Mouse (Mus musculus): ENCODE measurements around the gene Zfp202.
"Not testable (repeated sequence)": the region's sequence is repeated elsewhere in the genome, so short reads cannot be mapped to it uniquely, and the experiment has no call there.

Zfp202 gene

GRCm38 (mm10) chr9:40192098-40193038 is at the start of gene Zfp202:
Gene Zfp202, plus strand, starts transcription at chr9:40192316.
- in situ Hi-C loops (cut with MboI; ENCODE audit: unreplicated experiment in 2 of 2): loop anchor here (5.0 to 10.0 kb wide), 2 partner anchors 488 to 495 kb away; partner anchors contain the start of gene Olfr149 (in 1 of the 2)

GRCm38 (mm10) chr9:40155118-40155644 is 36.9 kb upstream of the Zfp202 start:
- in situ Hi-C loops (cut with MboI; ENCODE audit: unreplicated experiment in 2 of 2): no loop called here

GRCm38 (mm10) chr9:40166446-40166845 is 25.7 kb upstream of the Zfp202 start:
- in situ Hi-C loops (cut with MboI; ENCODE audit: unreplicated experiment in 2 of 2): no loop called here

GRCm38 (mm10) chr9:40177017-40177416 is 15.1 kb upstream of the Zfp202 start:
- in situ Hi-C loops (cut with MboI; ENCODE audit: unreplicated experiment in 2 of 2): no loop called here

- in situ Hi-C loops (cut with MboI; ENCODE audit: unreplicated experiment in 2 of 2): no loop called here
These were observed 11.5 kb upstream of the Zfp202 start, which contains the start of gene Olfr986 for GRCm38 (mm10) chr9:40180620-40181019. Gene Olfr986, plus strand, starts transcription at chr9:40180920.

DNA sequence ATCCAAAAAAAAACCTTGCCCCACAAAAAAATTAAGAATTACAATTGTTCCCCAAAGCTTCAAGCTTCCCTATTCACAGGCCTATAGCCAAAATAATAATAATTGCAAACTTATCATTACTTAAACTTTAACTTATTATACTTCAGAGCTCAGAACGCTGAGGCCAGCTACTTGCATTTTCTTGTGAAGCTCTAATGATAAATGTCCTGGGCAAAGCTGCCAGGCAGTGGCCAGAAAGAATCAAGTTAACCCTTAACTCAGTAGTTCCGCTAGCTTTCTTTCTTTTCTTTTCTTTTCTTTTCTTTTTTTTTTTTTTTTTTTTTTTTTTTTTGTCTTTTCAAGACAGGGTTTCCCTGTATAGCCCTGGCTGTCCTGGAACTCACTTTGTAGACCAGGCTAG is 7.0 kb upstream of the Zfp202 start:
- in situ Hi-C loops (cut with MboI; ENCODE audit: unreplicated experiment in 2 of 2): not testable (repeated sequence)

DNA sequence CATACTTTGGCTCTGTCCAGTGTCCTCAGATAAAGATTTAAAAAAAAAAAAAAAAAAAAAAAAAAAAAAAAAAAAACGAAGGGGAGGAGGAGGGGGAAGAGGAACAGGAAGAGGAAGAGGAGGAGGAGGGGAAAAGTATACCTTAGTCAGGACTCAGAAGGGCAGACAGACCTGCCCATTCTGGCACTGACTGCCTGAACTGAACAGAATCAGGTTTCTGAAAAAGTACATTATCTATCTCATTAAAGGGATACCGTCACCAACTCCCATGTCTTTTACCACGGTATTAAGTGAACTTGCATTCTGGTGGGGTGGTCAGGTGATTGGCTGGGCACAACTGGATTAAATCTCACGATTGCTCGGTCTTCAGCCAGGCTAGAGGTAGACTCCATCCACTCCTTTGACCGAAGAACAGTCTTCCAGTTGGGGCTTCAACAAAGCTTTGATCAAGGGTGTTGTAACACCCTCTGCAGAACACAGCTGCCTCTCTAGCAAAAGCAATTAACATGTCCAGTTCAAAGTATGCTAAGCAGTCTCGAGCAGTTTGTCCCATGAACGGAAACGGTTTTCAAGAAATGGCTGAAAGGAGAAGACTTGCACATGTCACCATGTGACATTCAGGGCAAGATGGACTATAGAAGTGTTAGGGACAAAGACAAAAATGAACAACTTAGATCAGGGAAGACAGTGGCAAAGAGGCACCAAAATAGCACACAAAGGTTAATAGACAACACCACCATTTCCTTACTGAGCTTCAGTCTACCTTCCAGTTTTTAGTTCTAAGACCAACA is 835 bp upstream of the Zfp202 start:
- in situ Hi-C loops (cut with MboI; ENCODE audit: unreplicated experiment in 2 of 2): loop anchor here (5.0 to 10.0 kb wide), 2 partner anchors 486 to 494 kb away; partner anchors contain the start of gene Olfr149 (in 1 of the 2)

DNA sequence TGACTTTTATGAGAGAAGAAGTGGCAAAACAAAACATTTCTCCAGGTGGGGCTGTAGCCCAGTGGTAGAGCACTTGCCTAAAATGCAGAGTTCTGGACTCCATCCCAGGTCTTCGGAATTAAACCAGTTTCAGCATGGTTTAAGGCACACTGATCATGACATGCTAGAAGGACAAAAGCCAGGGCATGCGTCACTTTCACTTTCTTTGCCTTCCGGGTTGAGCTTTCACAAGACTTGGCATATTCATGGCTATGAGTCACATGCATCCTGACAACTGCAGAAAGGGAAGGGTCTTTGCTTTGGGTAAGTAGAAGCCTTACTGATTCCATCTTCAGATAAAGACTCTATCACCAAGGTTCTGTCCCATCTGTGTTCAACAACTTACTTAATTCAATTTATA is 3.9 kb downstream of the Zfp202 start:
- in situ Hi-C loops (cut with MboI; ENCODE audit: unreplicated experiment in 2 of 2): loop anchor here in 1 of 2 experiments (10.0 kb wide), 1 partner anchor 491 kb away; the partner anchor contains the start of gene Olfr149

- in situ Hi-C loops (cut with MboI; ENCODE audit: unreplicated experiment in 2 of 2): no loop called here
These were observed 14.4 kb downstream of the Zfp202 start for GRCm38 (mm10) chr9:40206546-40206950.

GRCm38 (mm10) chr9:40210744-40211143 is 18.6 kb downstream of the Zfp202 start:
- in situ Hi-C loops (cut with MboI; ENCODE audit: unreplicated experiment in 2 of 2): no loop called here

DNA sequence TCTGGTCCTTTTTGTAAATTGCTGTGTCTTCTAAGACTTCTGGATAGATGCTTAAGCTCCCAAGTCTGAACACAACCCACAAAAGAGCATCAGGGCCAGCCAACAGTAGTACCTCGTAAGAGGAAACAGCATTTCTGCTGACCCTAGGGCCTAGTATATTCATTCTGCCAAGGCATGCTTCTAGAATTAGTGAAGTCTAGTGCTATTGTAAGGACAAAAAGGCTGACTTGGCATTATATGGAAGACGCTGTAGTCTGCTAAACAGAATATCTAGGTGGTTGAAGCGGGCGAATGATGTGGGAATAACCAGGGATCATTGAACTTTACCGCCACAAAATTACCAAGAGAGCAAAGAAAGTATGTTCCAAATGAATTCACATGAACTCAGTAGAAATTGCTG is 21.9 kb downstream of the Zfp202 start:
- in situ Hi-C loops (cut with MboI; ENCODE audit: unreplicated experiment in 2 of 2): no loop called here

DNA sequence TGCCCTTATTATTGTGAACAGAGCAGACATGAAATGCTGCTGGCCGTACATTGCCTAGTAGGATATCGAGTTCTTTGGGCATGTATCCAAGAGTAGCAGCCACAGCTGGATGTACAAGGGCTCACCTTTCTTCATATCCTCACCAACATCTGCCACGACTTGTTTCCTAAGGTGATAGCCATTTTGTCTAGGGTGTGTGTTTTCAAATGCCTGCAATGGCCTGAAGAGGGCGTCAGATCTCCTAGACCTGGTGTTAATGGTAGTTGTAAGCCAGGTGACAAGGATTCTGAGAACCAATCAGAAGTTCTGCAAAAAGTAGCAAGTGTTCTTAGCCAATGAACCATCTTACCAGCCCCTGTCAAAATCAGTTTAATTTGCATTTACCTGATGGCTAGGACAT is 24.5 kb downstream of the Zfp202 start:
- in situ Hi-C loops (cut with MboI; ENCODE audit: unreplicated experiment in 2 of 2): no loop called here

- in situ Hi-C loops (cut with MboI; ENCODE audit: unreplicated experiment in 2 of 2): loop anchor here in 1 of 2 experiments (10.0 kb wide), 1 partner anchor 709 kb away; the partner anchor contains the start of gene Olfr957
These were observed 32.2 kb downstream of the Zfp202 start for GRCm38 (mm10) chr9:40224289-40224688.

DNA sequence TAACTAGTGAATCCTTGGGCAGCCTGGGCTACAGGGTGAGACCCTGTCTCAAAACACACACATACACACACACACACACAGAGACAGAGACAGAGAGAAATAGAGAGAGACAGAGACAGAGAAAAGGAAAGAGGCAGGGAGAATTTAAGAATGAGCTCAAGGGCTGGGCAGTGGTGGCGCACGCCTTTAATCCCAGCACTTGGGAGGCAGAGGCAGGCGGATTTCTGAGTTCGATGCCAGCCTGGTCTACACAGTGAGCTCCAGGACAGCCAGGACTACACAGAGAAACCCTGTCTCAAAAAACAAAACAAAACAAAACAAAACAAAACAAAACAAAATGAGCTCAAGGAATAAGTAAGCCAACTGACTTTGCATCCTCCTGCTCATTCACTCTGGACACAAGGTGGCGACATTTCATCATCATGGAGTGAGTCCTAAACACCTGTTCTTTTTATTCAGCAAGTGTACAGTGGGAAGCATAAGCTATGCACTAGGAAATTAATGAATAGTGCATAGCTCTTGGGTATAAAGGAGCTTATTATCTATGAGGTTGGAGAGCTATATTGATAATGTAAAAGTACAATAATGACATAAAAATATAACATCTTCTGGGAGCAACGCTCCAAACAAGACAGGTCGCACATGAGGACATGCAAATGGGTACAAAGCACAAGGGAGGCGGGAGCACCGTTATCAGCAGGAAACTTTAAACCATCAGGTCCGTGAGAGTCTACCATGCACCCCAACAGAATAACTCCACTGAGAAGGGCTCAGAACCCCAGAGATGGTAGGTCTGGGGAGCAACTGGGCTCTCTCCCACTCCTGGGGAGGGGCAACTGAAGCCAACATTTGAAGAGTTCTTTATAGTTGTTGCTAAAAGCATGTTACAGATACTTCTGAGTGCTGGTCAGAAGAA is 36.0 kb downstream of the Zfp202 start:
- in situ Hi-C loops (cut with MboI; ENCODE audit: unreplicated experiment in 2 of 2): loop anchor here in 1 of 2 experiments (5.0 to 25.0 kb wide), 3 partner anchors 99 to 713 kb away; partner anchors contain the start of gene Olfr957

- in situ Hi-C loops (cut with MboI; ENCODE audit: unreplicated experiment in 2 of 2): loop anchor here in 1 of 2 experiments (5.0 to 25.0 kb wide), 3 partner anchors 98 to 714 kb away; partner anchors contain the start of gene Olfr957
These were observed 36.8 kb downstream of the Zfp202 start for GRCm38 (mm10) chr9:40228804-40229331.

DNA sequence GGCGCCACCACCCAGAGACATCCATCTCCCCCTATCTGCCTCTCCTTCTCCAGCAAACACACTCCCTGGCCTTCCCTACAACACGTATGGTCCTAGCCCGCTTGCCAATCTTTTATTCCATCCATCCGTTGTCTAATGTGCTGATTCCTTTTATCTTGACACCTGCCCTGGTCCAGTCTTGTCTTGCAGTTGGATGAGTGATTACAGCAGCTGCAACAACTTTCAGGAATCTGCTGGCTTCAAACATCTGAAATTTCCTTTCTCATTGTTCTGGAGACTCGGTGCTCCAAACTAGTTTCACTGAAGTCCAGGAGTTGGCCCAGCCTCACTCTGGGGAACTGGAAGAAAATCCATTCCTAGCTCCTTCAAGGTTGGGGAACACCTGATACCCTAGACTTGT is 37.4 kb downstream of the Zfp202 start:
- in situ Hi-C loops (cut with MboI; ENCODE audit: unreplicated experiment in 2 of 2): loop anchor here in 1 of 2 experiments (5.0 to 25.0 kb wide), 3 partner anchors 98 to 715 kb away; partner anchors contain the start of gene Olfr957

DNA sequence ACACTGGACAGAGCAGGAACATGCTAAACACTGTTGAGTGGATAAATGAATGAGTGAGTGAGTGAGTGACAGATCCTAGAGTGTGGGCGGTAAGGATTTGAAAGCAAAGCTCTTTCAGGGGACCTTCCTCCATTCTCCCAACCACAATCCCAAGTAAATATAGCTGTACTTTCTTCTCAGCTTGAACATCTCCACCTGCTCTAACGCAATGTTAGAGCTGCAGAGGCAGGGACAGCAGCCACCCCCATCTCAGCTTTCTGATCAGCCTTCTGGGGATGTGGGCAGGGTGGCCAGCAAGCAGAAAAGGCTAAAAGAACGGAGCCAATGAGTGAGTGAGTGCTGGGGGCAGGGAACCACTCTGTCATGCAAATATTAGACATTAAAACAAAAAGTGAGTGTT is 38.9 kb downstream of the Zfp202 start:
- in situ Hi-C loops (cut with MboI; ENCODE audit: unreplicated experiment in 2 of 2): loop anchor here in 1 of 2 experiments (10.0 to 25.0 kb wide), 2 partner anchors 381 to 524 kb away; no protein-coding TSS in a partner anchor

GRCm38 (mm10) chr9:40234233-40235072 is 42.3 kb downstream of the Zfp202 start:
- in situ Hi-C loops (cut with MboI; ENCODE audit: unreplicated experiment in 2 of 2): loop anchor here in 1 of 2 experiments (10.0 to 25.0 kb wide), 2 partner anchors 378 to 520 kb away; no protein-coding TSS in a partner anchor

Measured in v-Abl transformed pro-B cells (cell line).